Mouse (Mus musculus) induced T-regulatory cell, adult 2 months (primary cell): ENCODE results near the gene Fam19a4.
"Not testable (repeated sequence)": the region's sequence is repeated elsewhere in the genome, so short reads cannot be mapped to it uniquely, and the experiment has no call there.

Experiments used
- DNase-seq: peaks from one replicate; pipeline ENCODE4 v3.0.0-alpha.2; 2012; ENCODE audit warnings: low read depth

Fam19a4 gene

DNA sequence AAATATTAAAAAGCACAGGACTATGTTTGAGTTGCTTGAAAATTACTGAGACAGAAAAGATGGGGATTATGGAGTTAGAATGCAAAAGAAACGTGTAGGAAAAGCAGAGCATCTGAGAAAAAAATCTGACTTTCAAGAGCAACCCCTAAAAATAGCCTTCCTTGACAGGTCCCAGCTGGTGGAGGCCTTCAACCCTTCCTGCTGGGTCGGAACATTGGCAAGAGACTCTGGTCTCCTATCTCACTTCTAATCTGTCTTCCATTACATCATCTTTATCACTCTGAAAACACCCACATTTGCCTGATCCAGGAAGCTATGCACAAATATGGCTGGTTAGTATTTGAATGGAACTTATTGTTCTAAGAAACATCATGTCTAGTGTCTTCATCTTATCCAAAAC is 115.4 kb downstream of the Fam19a4 start:
- DNase-seq, result no peak

DNA sequence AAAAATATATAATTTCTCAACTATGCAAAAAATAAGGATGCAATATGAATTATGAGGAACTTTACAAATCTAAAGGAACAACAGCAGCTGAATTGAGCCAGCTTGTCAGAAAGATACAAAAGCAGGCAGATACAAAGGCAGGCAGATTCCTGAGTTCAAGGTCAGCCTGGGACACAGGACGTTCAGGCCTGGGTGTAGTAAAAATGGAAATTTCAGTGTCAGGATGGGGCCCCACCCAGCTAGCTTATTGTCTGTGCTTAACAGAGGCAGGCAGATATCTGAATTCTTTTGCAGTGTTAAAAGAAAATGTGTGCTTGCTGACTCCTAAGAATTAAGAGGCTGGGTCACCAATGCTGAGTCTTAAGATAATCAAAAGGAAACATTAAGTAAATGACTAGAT is 124.4 kb downstream of the Fam19a4 start:
- DNase-seq, result no peak

- DNase-seq, result no peak
These were observed 151.1 kb downstream of the Fam19a4 start for GRCm38 (mm10) chr6:96909061-96909480.

DNA sequence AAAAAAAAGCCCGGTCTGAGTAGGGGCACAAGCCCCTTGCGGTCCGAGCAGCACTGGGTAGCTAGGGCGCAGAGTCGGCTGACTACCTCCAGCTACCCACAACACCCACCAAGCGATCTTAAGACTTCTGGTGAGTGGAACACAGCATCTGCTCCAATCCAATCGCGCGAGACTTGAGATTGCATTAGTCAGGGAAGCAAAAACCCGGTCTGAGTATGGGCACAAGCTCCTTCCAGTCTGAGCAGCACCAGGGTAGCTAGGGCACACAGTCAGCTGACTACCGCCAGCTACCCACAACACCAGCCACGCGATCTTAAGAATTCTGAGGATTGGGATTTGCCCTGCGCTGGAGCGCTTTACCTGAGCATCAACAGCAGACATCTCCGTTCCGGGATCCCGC is 183.1 kb downstream of the Fam19a4 start:
- DNase-seq, result not testable (repeated sequence)

GRCm38 (mm10) chr6:96876651-96877050 is 183.6 kb downstream of the Fam19a4 start:
- not testable (repeated sequence) for DNase-seq

DNA sequence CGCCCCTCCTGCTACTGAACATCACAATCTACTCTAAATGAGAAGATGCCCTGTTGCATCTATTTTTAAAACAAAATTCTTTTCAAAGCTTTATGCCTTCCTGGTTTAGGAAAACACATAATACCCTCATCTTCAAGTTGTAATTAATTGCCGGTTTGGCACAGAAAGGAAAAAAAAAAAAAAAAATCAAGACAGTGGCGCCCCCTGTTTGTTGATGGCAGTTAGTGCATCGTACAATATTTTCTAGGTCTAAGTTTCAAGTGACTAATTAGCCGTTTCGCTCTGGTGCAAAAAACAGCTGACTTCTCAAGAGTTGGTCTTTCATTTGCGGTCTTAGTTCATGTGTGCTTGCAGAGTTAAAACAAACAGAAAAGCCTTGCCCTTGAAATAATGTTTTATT is 207.1 kb downstream of the Fam19a4 start:
- no peak for DNase-seq

GRCm38 (mm10) chr6:96843944-96844343 is 216.3 kb downstream of the Fam19a4 start:
- peak; percentile 5 for DNase-seq

GRCm38 (mm10) chr6:96840634-96841033 is 219.6 kb downstream of the Fam19a4 start:
- DNase-seq, result no peak

DNA sequence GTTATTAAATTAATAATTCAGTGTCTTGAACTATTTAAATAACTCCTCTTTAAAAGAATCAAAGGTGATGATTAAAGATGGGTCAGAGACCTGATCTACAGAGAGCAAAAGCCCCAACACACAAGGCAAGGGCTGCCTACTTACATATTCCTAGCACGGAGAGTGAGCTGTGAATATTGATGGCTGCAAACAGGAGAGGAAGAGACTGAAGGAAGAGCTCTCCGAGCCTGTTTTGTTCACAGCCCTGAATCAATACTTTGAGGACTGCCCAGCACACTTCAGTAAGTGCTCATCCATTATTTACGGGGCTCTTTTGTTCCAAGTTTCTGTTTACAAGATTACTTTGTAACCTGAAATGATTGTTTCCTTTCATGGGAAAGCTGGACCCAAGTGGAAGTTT is 233.6 kb downstream of the Fam19a4 start:
- DNase-seq, result no peak

- no peak for DNase-seq
These were observed 257.2 kb downstream of the Fam19a4 start for GRCm38 (mm10) chr6:96802981-96803380.

GRCm38 (mm10) chr6:96798746-96799145 is 261.5 kb downstream of the Fam19a4 start:
- DNase-seq, result no peak

- no peak for DNase-seq
These were observed 262.8 kb downstream of the Fam19a4 start for GRCm38 (mm10) chr6:96797451-96797850.
